Mouse (Mus musculus) 416B (cell line): ENCODE results near the gene Fam20c.

Experiments used
- DNase-seq: peaks from one replicate; pipeline ENCODE4 v3.0.0; 2011; ENCODE audit warnings: low read depth

Fam20c gene

DNA sequence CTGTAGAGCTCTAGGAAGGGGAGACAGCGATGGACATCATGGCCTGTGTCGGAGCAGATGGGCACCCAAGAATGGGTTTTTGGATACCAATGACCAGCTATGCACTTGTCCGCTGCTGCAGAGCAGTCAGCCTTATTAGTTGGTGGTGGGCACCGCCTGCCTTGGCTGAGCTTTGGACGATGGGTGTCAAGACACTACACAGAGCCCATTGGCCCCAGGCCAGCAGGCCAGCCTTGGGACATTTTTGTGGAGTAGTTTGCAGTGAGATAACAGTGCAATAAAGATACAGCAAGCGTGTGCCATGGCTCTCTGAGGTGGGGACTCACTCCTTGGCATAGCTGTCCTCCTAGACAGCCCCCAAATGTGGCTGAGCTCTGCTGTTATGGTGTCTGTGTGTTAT is 55.5 kb downstream of the Fam20c start:
- DNase-seq, result no peak

DNA sequence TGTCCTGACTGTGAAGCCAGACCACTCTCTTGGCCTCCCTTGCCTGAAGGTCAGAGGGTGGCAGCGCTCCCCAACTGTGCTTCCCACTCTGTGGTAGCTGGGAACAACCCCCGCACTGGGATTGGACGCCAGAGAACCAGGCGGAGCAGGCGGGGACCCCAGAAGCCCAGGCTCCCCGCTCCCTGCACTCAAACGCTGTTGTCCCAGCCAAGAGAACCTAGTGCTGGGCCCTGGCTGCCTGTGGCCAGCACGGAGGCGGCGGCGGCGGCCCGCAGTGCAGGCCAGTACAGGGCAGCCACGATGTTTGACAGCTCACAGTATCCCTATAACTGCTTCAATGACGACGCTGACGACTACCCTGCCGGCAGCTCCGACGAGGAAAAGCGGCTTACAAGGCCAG is 65.5 kb downstream of the Fam20c start, which contains the start of gene Gm5294:
Gene Gm5294 (plus strand): TSS at position 301 of the 400 bp plus-strand sequence.
- no peak for DNase-seq

- DNase-seq, result no peak
Measured at GRCm38 (mm10) chr5:138820717-138821332, 66.5 kb downstream of the Fam20c start.

DNA sequence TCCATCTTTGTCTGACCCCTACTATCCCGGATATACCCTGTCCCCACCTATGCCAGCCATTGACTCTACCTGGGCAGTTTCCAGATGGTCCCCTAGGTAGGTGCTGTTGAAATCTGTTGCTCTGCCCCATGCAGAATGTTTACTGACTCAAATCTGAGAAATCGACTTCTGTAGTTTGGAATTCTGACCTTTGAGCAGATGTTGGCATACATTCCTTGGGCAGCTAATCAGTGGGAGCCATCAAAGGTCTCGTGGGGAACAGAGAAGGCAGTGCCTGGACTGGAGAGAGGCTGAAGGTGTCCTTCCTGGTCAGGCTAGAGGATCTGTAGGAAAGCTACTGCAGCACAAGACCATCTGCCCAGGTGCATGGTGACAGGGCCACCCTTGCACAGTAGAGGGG is 70.8 kb downstream of the Fam20c start:
- DNase-seq, result no peak

- DNase-seq, result peak; percentile 82
Measured at GRCm38 (mm10) chr5:138833406-138833805, 79.1 kb downstream of the Fam20c start.

DNA sequence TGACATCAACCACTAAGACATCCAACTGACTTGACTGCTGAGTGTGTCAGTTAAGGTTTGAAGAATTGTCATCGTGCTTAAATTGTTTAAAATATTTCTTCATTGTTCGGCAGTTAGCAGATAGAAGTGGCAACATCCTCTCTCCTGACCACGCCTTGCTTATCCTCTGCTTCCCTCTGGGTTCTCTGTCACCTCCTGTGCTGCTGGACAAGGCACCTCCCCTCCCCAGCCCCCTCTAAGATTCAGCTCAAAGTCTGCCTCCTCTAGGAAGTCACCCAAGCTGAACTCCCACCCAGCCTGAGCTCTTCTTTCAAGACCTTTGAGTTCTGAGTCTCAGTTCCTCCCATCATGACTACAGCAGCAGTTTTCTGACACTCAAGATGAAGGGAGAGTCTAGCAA is 80.6 kb downstream of the Fam20c start:
- DNase-seq, result peak; percentile 40

- DNase-seq, result no peak
Measured at GRCm38 (mm10) chr5:138840981-138841380, 86.7 kb downstream of the Fam20c start.

DNA sequence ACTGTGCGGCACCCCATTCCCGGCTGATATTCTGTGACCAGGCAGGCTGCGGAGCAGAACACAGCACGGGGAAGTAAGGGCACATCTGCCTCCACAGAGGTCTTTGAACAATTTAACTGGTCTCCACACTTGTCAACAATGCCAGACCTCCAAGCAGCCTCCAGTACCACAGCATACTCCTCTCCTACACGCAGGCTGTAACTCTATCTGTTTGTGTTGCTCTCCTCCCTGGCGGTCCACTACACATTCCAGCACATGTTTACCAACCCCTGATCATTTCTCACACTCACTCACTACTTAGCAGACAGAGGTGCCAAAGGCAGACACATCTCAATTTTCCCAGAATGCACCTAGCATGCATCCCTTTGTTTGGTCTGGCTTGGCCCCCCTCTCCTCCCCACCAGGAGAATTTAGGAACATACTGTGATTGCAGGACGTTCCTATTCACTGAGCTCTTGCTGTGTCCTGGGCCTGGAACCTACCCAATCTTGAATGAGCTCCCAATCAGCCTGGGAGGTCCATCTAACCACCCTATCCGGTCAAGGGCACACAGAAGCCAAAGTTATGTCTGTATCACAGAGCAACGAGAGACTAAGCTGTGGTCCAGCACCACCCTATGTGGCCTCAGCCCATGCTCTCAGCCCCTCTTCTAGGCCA is 89.0 kb downstream of the Fam20c start:
- DNase-seq, result no peak

DNA sequence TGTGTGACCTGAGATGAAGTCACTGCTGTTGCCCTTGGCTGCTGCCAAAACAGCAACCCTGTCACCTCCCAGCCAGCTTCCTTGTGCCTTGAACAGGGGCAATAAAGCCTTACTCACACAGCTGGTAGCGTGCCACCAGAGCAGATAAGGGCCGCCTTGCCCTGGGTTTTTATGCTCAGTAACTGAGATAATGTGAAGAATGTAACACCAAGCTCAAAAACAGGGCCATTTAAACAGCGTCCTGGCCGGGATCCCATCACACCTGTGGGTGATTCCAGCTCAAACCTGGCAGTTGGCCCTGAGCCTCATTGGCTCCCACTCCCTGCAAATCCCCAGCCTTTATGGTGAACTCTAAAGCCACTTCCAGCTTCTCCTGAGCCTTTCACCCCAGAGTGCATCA is 92.2 kb downstream of the Fam20c start:
- DNase-seq, result no peak

- peak; percentile 83 for DNase-seq
Measured at GRCm38 (mm10) chr5:138848102-138848501, 93.8 kb downstream of the Fam20c start.

- DNase-seq, result no peak
Measured at GRCm38 (mm10) chr5:138849682-138850461, 95.6 kb downstream of the Fam20c start.

- DNase-seq, result no peak
Measured at GRCm38 (mm10) chr5:138850462-138850844, 96.1 kb downstream of the Fam20c start.

DNA sequence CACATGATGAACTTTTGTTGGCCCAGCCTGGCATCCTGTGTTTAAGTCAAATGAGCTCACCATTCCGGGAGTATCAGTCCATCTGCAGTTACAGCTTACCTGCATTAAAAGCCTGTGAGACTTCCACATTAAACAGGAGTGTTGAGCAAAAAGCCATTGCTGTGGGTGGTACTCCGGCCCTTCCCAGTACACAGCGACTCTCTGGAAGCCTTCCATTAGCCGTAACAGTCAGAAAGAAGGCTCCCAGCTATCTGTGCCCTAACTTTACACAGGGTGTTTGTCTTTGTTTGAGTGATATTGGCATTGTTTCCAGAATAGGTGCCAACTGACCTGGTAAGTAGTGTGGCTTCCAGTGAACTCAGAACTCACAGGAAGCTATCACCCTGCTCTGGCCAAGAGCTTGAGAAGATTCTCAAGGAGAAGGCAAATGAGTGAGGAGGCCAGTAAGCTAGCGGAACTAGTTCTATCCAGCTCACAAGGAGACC is 97.0 kb downstream of the Fam20c start:
- DNase-seq, result no peak

DNA sequence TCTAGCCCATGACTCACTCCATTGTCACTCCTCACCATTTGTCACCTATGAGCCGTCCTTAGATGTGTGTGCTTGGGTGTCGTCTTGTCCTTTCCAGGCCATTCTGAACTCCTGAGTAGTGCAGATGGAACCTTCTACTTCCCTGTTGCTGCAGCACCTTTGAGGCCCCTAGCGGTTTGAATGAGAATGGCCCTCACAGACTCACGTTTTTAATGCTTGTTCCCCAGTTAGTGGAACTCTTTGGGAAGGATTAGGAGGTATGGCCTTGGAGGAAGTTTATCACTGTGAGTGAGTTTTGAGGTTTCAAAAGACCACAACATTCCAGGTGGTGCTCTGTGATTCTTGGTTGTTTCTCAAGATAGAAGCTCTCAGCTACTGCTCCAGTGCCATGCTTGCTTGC is 97.8 kb downstream of the Fam20c start:
- DNase-seq, result no peak

DNA sequence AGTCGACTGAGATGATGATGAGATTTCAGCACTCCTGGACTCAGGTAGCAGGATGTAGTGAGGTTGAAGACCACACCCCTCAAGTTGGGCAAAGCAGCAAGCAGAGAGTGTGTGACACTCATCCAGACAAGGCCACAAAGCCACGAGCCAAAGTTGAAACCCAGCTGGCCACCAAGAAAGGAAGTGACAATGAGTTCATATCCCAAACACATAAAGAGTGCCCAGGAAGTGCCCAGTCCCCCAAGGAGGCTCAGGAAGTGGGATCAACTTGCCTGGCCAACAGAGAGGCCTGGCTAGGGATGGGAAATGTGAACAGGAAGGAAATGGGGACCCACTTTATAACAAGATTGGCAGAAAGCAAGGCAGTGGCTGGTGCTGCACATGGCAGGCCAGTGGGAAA is 99.0 kb downstream of the Fam20c start:
- peak; percentile 70 for DNase-seq

GRCm38 (mm10) chr5:138857010-138857617 is 102.8 kb downstream of the Fam20c start:
- DNase-seq, result peak; percentile 62

DNA sequence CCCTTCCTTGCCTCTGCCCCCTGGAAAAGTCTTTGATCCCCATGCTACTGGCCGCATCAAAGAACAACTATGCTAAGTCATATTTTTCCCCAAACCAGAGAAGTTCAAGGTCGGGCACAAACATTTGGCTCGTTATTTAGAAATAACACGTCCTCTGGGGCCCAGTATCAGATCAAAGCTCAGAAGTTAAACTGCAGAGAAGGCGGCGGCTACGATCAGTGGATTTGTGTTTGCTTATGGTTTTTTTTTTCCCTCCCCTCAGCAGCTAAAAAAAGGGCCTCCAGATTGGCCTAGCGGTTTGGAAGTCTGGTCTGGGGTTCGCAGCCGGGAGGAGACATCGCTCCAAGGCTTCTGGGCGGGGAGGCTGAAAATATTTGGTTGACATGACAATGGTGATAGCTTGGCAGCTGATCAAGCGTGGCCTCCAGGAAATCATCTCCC is 103.5 kb downstream of the Fam20c start:
- no peak for DNase-seq
